Mouse (Mus musculus): Measurements from ENCODE around the gene Sesn1.

- no peak for TF ChIP-seq CTCF (IDR thresholded peaks at IDR 0.05; ENCODE audit: control insufficient read depth, insufficient read depth, low read length)
- TF ChIP-seq POLR2A (IDR thresholded peaks at IDR 0.05; ENCODE audit: borderline replicate concordance, control insufficient read depth, low read depth, low read length) = no peak
These were observed 38.0 kb downstream of the Sesn1 start for GRCm38 (mm10) chr10:41847737-41848136.
